Mouse (Mus musculus) CD8-positive naive resting alpha-beta T cell, adult 2 months (primary cell): ENCODE measurements around the gene Gm29735.
"Not testable (repeated sequence)": the region's sequence is repeated elsewhere in the genome, so short reads cannot be mapped to it uniquely, and the experiment has no call there.

Experiments used
- DNase-seq, 2 experiments: peaks; one replicate each; pipeline ENCODE4 v3.0.0; 2022; ENCODE audit warnings: low read depth in 2 of 2, low spot score in 2 of 2

Gm29735 gene

GRCm38 (mm10) chr7:142128843-142129242, 28.1 kb downstream of the Gm29735 start:
- no peak for DNase-seq

- not testable (repeated sequence) for DNase-seq
Observed at GRCm38 (mm10) chr7:142120629-142121028, 36.3 kb downstream of the Gm29735 start, which contains the start of gene Gm45618. Gm45618 (minus strand) TSS chr7:142120729.

- DNase-seq = no peak
Observed at GRCm38 (mm10) chr7:142119632-142120031, 37.3 kb downstream of the Gm29735 start.
